ENCODE assay signal across 16 mouse cellular contexts in the genomic region with DNA sequence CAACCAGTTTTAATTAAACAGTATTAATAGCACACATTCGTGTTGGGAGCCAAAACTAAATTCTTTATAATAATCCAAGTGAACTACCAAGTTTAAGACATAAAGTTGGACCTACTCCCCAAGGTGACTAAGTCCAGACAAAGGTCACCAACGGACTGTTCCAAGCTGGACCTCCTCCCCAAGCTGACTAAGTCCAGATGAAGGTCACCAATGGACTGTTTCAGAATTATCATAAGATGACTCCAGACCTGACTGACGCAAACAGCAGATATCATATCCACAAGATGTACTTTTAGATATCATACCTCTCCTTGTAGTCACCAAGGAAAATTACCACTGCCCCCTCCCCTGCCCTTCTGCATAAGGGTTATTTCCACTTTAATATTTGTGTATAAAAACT. TPM values are rescaled to one million over a fixed set of nuclear protein-coding genes. Genes with fewer than 3 reads are reported as not detected.
"Had no signal": no experiment of that assay in that cellular context is flagged by ENCODE, and none has a peak within 500 bp of the region (broad histone marks: within the 10 kb centered on the region; RNA-seq: fewer than 3 reads in every experiment).

No protein-coding gene starts in this region.

RNA-seq across cellular contexts. Expression of a gene that starts 3.3 kb away (rescaled TPM):
- total RNA-seq: megakaryocyte, adult 5-6 weeks; megakaryocyte-erythroid progenitor cell, adult 5-6 weeks had no signal
- polyA plus RNA-seq: lung, embryonic 14.5 days; lung, embryonic 16.5 days; midbrain, embryonic 10.5 days; midbrain, embryonic 12.5 days; midbrain, embryonic 14.5 days; midbrain, embryonic 16.5 days; myocyte; neural tube, embryonic 11.5 days; neural tube, embryonic 13.5 days; neural tube, embryonic 15.5 days; small intestine, adult 2 months; stomach, embryonic 14.5 days; stomach, embryonic 16.5 days; thymus, postnatal 0 days had no signal

RNA-seq across cellular contexts. Expression of a gene that starts 10.4 kb away (rescaled TPM):
- total RNA-seq: megakaryocyte, adult 5-6 weeks; megakaryocyte-erythroid progenitor cell, adult 5-6 weeks had no signal
- polyA plus RNA-seq: lung, embryonic 14.5 days; lung, embryonic 16.5 days; midbrain, embryonic 10.5 days; midbrain, embryonic 12.5 days; midbrain, embryonic 14.5 days; midbrain, embryonic 16.5 days; myocyte; neural tube, embryonic 11.5 days; neural tube, embryonic 13.5 days; neural tube, embryonic 15.5 days; small intestine, adult 2 months; stomach, embryonic 14.5 days; stomach, embryonic 16.5 days; thymus, postnatal 0 days had no signal

RNA-seq across cellular contexts. Expression of a gene that starts 14.7 kb away (rescaled TPM):
- total RNA-seq: megakaryocyte, adult 5-6 weeks; megakaryocyte-erythroid progenitor cell, adult 5-6 weeks had no signal
- polyA plus RNA-seq: lung, embryonic 14.5 days; lung, embryonic 16.5 days; midbrain, embryonic 10.5 days; midbrain, embryonic 12.5 days; midbrain, embryonic 14.5 days; midbrain, embryonic 16.5 days; myocyte; neural tube, embryonic 11.5 days; neural tube, embryonic 13.5 days; neural tube, embryonic 15.5 days; small intestine, adult 2 months; stomach, embryonic 14.5 days; stomach, embryonic 16.5 days; thymus, postnatal 0 days had no signal

RNA-seq across cellular contexts. Expression of a gene that starts 29.0 kb away (rescaled TPM):
- total RNA-seq: megakaryocyte, adult 5-6 weeks; megakaryocyte-erythroid progenitor cell, adult 5-6 weeks had no signal
- polyA plus RNA-seq: lung, embryonic 14.5 days; lung, embryonic 16.5 days; midbrain, embryonic 10.5 days; midbrain, embryonic 12.5 days; midbrain, embryonic 14.5 days; midbrain, embryonic 16.5 days; myocyte; neural tube, embryonic 11.5 days; neural tube, embryonic 13.5 days; neural tube, embryonic 15.5 days; small intestine, adult 2 months; stomach, embryonic 14.5 days; stomach, embryonic 16.5 days; thymus, postnatal 0 days had no signal

RNA-seq across cellular contexts. Expression of a gene that starts 39.6 kb away (rescaled TPM):
- total RNA-seq: megakaryocyte, adult 5-6 weeks; megakaryocyte-erythroid progenitor cell, adult 5-6 weeks had no signal
- polyA plus RNA-seq: lung, embryonic 14.5 days; lung, embryonic 16.5 days; midbrain, embryonic 10.5 days; midbrain, embryonic 12.5 days; midbrain, embryonic 14.5 days; midbrain, embryonic 16.5 days; myocyte; neural tube, embryonic 11.5 days; neural tube, embryonic 13.5 days; neural tube, embryonic 15.5 days; small intestine, adult 2 months; stomach, embryonic 14.5 days; stomach, embryonic 16.5 days; thymus, postnatal 0 days had no signal
